Mouse (Mus musculus) mesoderm, embryonic 11.5 days (tissue): ENCODE data around the gene Prss53.
A peak's percentile ranks its signal among the peaks of the same experiment; 100 is the strongest.

Source experiments
- DNase-seq: peaks from one replicate; pipeline ENCODE4 v3.0.0-alpha.2; 2012; ENCODE audit warnings: low read depth, low spot score

The Prss53 gene

GRCm38 (mm10) chr7:127890798-127891197, at the start of gene Prss53:
Gene Prss53, minus strand, starts transcription at chr7:127890970.
- no peak for DNase-seq

GRCm38 (mm10) chr7:127936216-127936884, 45.6 kb upstream of the Prss53 start:
- DNase-seq, result no peak

GRCm38 (mm10) chr7:127935748-127936159, 45.0 kb upstream of the Prss53 start:
- no peak for DNase-seq

GRCm38 (mm10) chr7:127935028-127935722, 44.4 kb upstream of the Prss53 start:
- DNase-seq, result peak; percentile 96

- DNase-seq, result no peak
Observed at GRCm38 (mm10) chr7:127934075-127934474, 43.3 kb upstream of the Prss53 start.

GRCm38 (mm10) chr7:127932273-127933031, 41.7 kb upstream of the Prss53 start:
- peak; percentile 38 for DNase-seq

- no peak for DNase-seq
Observed at GRCm38 (mm10) chr7:127931351-127932135, 40.8 kb upstream of the Prss53 start.

- no peak for DNase-seq
Observed at GRCm38 (mm10) chr7:127930636-127931035, 39.9 kb upstream of the Prss53 start.

- no peak for DNase-seq
Observed at GRCm38 (mm10) chr7:127929923-127930322, 39.2 kb upstream of the Prss53 start, which contains the start of gene Prss8. Gene Prss8, minus strand, starts transcription at chr7:127930104.

GRCm38 (mm10) chr7:127928596-127928995, 37.8 kb upstream of the Prss53 start:
- DNase-seq, result no peak

GRCm38 (mm10) chr7:127927726-127928125, 37.0 kb upstream of the Prss53 start:
- DNase-seq, result no peak

- DNase-seq, result no peak
Observed at GRCm38 (mm10) chr7:127926846-127927245, 36.1 kb upstream of the Prss53 start.

- no peak for DNase-seq
Observed at GRCm38 (mm10) chr7:127926066-127926465, 35.3 kb upstream of the Prss53 start.

- no peak for DNase-seq
Observed at GRCm38 (mm10) chr7:127925252-127925651, 34.5 kb upstream of the Prss53 start.

- DNase-seq, result no peak
Observed at GRCm38 (mm10) chr7:127923714-127924113, 32.9 kb upstream of the Prss53 start.

GRCm38 (mm10) chr7:127922451-127923275, 31.9 kb upstream of the Prss53 start:
- no peak for DNase-seq

GRCm38 (mm10) chr7:127921516-127921915, 30.7 kb upstream of the Prss53 start:
- peak; percentile 30 for DNase-seq

GRCm38 (mm10) chr7:127919290-127919689, 28.5 kb upstream of the Prss53 start:
- no peak for DNase-seq

GRCm38 (mm10) chr7:127918203-127918602, 27.4 kb upstream of the Prss53 start:
- DNase-seq, result peak; percentile 52

- DNase-seq, result no peak
Observed at GRCm38 (mm10) chr7:127915293-127915692, 24.5 kb upstream of the Prss53 start.

GRCm38 (mm10) chr7:127912938-127913337, 22.2 kb upstream of the Prss53 start:
- DNase-seq, result no peak
